Mouse (Mus musculus): ENCODE data around the gene Sergef. TPM values are rescaled to one million over a fixed set of nuclear protein-coding genes. Genes with fewer than 3 reads are reported as not detected.

Gene Sergef
- polyA plus RNA-seq, 2 experiments, result 3.3 to 5.5 TPM

DNA sequence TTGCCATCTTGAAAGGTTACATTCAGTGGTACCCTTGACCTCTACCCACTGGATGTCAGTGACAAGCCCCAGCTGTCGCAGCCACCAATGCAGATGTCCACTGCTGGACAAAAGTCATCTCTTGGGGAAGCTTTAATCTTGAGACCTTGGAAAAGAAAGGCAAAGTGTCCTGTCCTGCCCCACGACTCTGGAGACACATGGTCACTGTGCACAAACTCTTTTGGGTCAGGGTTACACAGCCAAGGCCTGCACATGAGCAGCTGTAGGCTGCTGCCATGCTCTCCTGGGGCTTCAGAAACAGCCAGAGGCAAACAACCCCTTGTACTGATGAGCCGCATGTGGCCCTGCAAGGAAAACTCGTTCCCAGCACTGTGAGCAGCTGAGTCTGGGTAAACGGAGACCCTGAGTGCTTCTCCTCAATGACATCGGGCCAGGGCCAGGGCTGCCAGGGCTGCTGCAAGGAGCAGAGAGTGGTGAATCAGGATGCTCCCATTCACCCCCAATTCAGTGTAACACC is 27.1 kb downstream of the Sergef start:
- 71% methylated on average over 6 of the region's 6 CpGs for WGBS (ENCODE audit: insufficient replicate concordance)
- H3K4me3 ChIP-seq (ENCODE audit: insufficient read depth in 1 of 2, low read depth in 2 of 2, low read length in 2 of 2), result no peak overlapping the region
- ATAC-seq (ENCODE audit: insufficient read depth), result no peak
- no peak overlapping the region for H3K27ac ChIP-seq
- TF ChIP-seq CTCF (IDR thresholded peaks at IDR 0.05; ENCODE audit: low read depth) (no peak), EP300 (IDR thresholded peaks at IDR 0.05; ENCODE audit: low read depth) (no peak)
- no peak overlapping the region for H3K9ac ChIP-seq (replicated peaks)
- H3K4me2 ChIP-seq (ENCODE audit: low read depth), result no peak overlapping the region
- DNase-seq (ENCODE audit: low read depth in 3 of 3, low spot score in 3 of 3), result no peak
- no peaks in the 10 kb centered on the region for H3K9me3 ChIP-seq (ENCODE audit: control insufficient read depth, low read length)
- no peaks in the 10 kb centered on the region for H3K36me3 ChIP-seq (replicated peaks; ENCODE audit: control insufficient read depth, insufficient read depth, low read depth)
- peaks cover 0 to 9% of the 10 kb centered on the region in 2 experiments; a peak in 1 of 4 replicates for H3K4me1 ChIP-seq (replicated peaks; ENCODE audit: control insufficient read depth in 2 of 2, insufficient read depth in 2 of 2, low read length in 1 of 2)
- H3K27me3 ChIP-seq (ENCODE audit: control insufficient read depth, insufficient read depth, low read length), result no peaks in the 10 kb centered on the region

GRCm38 (mm10) chr7:46611970-46612369 is 27.6 kb downstream of the Sergef start:
- DNase-seq (ENCODE audit: low read depth in 3 of 3, low spot score in 3 of 3), result no peak
- no peaks in the 10 kb centered on the region for H3K9me3 ChIP-seq (ENCODE audit: control insufficient read depth, low read length)

GRCm38 (mm10) chr7:46609317-46609716 is 30.3 kb downstream of the Sergef start:
- Histone ChIP-seq H3K36me3 (replicated peaks; ENCODE audit: control insufficient read depth, insufficient read depth, low read depth) (no peaks in the 10 kb centered on the region), H3K27ac (no peak overlapping the region), H3K9ac (replicated peaks) (no peak overlapping the region), H3K4me2 (ENCODE audit: low read depth) (no peak overlapping the region), H3K9me3 (ENCODE audit: control insufficient read depth, low read length) (no peaks in the 10 kb centered on the region), H3K4me3 (ENCODE audit: insufficient read depth in 1 of 2, low read depth in 2 of 2, low read length in 2 of 2) (no peak overlapping the region), H3K4me1 (replicated peaks; ENCODE audit: control insufficient read depth in 2 of 2, insufficient read depth in 2 of 2, low read length in 1 of 2) (no peaks in the 10 kb centered on the region), H3K27me3 (ENCODE audit: control insufficient read depth, insufficient read depth, low read length) (no peaks in the 10 kb centered on the region)
- DNase-seq (ENCODE audit: low read depth in 3 of 3, low spot score in 3 of 3) (no peak), ATAC-seq (ENCODE audit: insufficient read depth) (no peak)
- 70% methylated on average over 4 of the region's 4 CpGs for WGBS (ENCODE audit: insufficient replicate concordance)
- no peak for TF ChIP-seq EP300 (IDR thresholded peaks at IDR 0.05; ENCODE audit: low read depth)

More at GRCm38 (mm10) chr7:46611970-46612369, 27.6 kb downstream of the Sergef start:
- H3K27me3 ChIP-seq (ENCODE audit: control insufficient read depth, insufficient read depth, low read length), result no peaks in the 10 kb centered on the region
- H3K36me3 ChIP-seq (replicated peaks; ENCODE audit: control insufficient read depth, insufficient read depth, low read depth), result no peaks in the 10 kb centered on the region
- H3K4me2 ChIP-seq (ENCODE audit: low read depth), result no peak overlapping the region
- no peak for ATAC-seq (ENCODE audit: insufficient read depth)
- TF ChIP-seq CTCF (IDR thresholded peaks at IDR 0.05; ENCODE audit: low read depth), result no peak
- no peak for TF ChIP-seq EP300 (IDR thresholded peaks at IDR 0.05; ENCODE audit: low read depth)
- H3K9ac ChIP-seq (replicated peaks), result no peak overlapping the region
- 72% methylated on average over 9 of the region's 9 CpGs for WGBS (ENCODE audit: insufficient replicate concordance)
- H3K4me3 ChIP-seq (ENCODE audit: insufficient read depth in 1 of 2, low read depth in 2 of 2, low read length in 2 of 2), result no peak overlapping the region
- H3K27ac ChIP-seq, result no peak overlapping the region
- peaks cover 0 to 9% of the 10 kb centered on the region in 2 experiments; a peak in 1 of 4 replicates for H3K4me1 ChIP-seq (replicated peaks; ENCODE audit: control insufficient read depth in 2 of 2, insufficient read depth in 2 of 2, low read length in 1 of 2)

DNA sequence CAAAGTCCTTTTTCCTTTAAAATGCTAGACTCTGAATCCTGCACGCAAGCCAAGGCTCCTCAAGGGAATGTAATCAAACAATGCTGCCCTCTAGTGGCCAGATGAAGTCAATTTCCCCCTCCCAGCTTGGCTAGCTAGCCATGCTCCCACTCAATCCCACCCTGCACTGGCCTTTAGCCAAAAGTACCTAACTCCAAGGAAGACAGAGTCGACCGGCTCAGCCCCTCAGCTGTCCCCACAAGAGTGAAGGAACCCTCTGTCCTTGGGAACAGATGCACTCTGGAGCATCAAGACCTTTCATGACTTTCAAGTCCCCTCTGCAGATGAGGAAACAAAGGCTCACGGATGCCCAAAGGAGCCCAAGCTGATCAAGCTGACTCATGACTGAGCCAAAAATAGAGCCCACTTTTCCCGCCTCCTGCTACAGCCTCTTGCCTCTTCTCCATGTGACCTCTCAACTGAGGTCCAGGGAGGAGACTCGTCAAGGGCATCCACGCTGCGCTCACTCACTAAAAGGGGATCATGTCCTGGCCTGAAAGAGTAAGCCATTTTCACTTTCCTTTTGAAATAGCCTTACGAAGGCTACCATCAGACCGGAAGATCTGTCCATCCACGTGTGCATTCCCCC is 32.1 kb downstream of the Sergef start:
- Histone ChIP-seq H3K27ac (no peak overlapping the region), H3K9ac (replicated peaks) (no peak overlapping the region), H3K9me3 (ENCODE audit: control insufficient read depth, low read length) (no peaks in the 10 kb centered on the region), H3K27me3 (ENCODE audit: control insufficient read depth, insufficient read depth, low read length) (no peaks in the 10 kb centered on the region), H3K4me3 (ENCODE audit: insufficient read depth in 1 of 2, low read depth in 2 of 2, low read length in 2 of 2) (no peak overlapping the region), H3K4me1 (replicated peaks; ENCODE audit: control insufficient read depth in 2 of 2, insufficient read depth in 2 of 2, low read length in 1 of 2) (no peaks in the 10 kb centered on the region), H3K4me2 (ENCODE audit: low read depth) (no peak overlapping the region), H3K36me3 (replicated peaks; ENCODE audit: control insufficient read depth, insufficient read depth, low read depth) (no peaks in the 10 kb centered on the region)
- DNase-seq (ENCODE audit: low read depth in 3 of 3, low spot score in 3 of 3) (peak; percentile 13 to 39 (median 19)), ATAC-seq (ENCODE audit: insufficient read depth) (no peak)
- no peak for TF ChIP-seq EP300 (IDR thresholded peaks at IDR 0.05; ENCODE audit: low read depth)
- TF ChIP-seq CTCF (IDR thresholded peaks at IDR 0.05; ENCODE audit: low read depth), result peak; percentile 83
- WGBS (ENCODE audit: insufficient replicate concordance), result 41% methylated on average over 11 of the region's 11 CpGs

GRCm38 (mm10) chr7:46607031-46607426 is 32.6 kb downstream of the Sergef start:
- H3K27ac ChIP-seq, result no peak overlapping the region
- no peak for ATAC-seq (ENCODE audit: insufficient read depth)

More at GRCm38 (mm10) chr7:46607031-46607426, 32.6 kb downstream of the Sergef start:
- DNase-seq (ENCODE audit: low read depth in 3 of 3, low spot score in 3 of 3), result no peak
- Histone ChIP-seq H3K27me3 (ENCODE audit: control insufficient read depth, insufficient read depth, low read length) (no peaks in the 10 kb centered on the region), H3K36me3 (replicated peaks; ENCODE audit: control insufficient read depth, insufficient read depth, low read depth) (no peaks in the 10 kb centered on the region), H3K9me3 (ENCODE audit: control insufficient read depth, low read length) (no peaks in the 10 kb centered on the region), H3K4me1 (replicated peaks; ENCODE audit: control insufficient read depth in 2 of 2, insufficient read depth in 2 of 2, low read length in 1 of 2) (no peaks in the 10 kb centered on the region), H3K4me2 (ENCODE audit: low read depth) (no peak overlapping the region), H3K4me3 (ENCODE audit: insufficient read depth in 1 of 2, low read depth in 2 of 2, low read length in 2 of 2) (no peak overlapping the region), H3K9ac (replicated peaks) (no peak overlapping the region)
- TF ChIP-seq CTCF (IDR thresholded peaks at IDR 0.05; ENCODE audit: low read depth) (no peak), EP300 (IDR thresholded peaks at IDR 0.05; ENCODE audit: low read depth) (no peak)
- 51% methylated on average over 8 of the region's 8 CpGs for WGBS (ENCODE audit: insufficient replicate concordance)

Measured in liver, embryonic 14.5 days (tissue).